Mouse (Mus musculus) spleen, postnatal 4 days (tissue): ENCODE results near the gene Gm13285.
"Not testable (repeated sequence)": the region's sequence is repeated elsewhere in the genome, so short reads cannot be mapped to it uniquely, and the experiment has no call there.

Experiments
- DNase-seq, 2 experiments: peaks; one replicate each; pipeline ENCODE4 v3.0.0; 2022; ENCODE audit warnings: low spot score in 2 of 2

Gm13285 gene

GRCm38 (mm10) chr4:88799365-88799764, at the start of gene Gm13285:
TSS of gene Gm13285 (plus strand) at chr4:88799665.
- not testable (repeated sequence) for DNase-seq

- DNase-seq = no peak
These were observed 49.5 kb upstream of the Gm13285 start for GRCm38 (mm10) chr4:88749926-88750325.

- DNase-seq = peak; percentile 74 to 92
These were observed 44.6 kb upstream of the Gm13285 start, which contains the start of gene Gm13271 for GRCm38 (mm10) chr4:88754818-88755340. TSS of gene Gm13271 (plus strand) at chr4:88754868.

GRCm38 (mm10) chr4:88756581-88757513, 42.6 kb upstream of the Gm13285 start:
- peak in 1 of 2 experiments; percentile 64 for DNase-seq

- DNase-seq = peak; percentile 82 to 95
These were observed 41.8 kb upstream of the Gm13285 start for GRCm38 (mm10) chr4:88757628-88758031.

GRCm38 (mm10) chr4:88758751-88759150, 40.7 kb upstream of the Gm13285 start:
- not testable (repeated sequence) for DNase-seq

- peak; percentile 35 to 82 for DNase-seq
These were observed 39.7 kb upstream of the Gm13285 start, which contains the start of gene Gm13283 for GRCm38 (mm10) chr4:88759610-88760268. TSS of gene Gm13283 (plus strand) at chr4:88760119.

GRCm38 (mm10) chr4:88760431-88760830, 39.0 kb upstream of the Gm13285 start:
- DNase-seq = peak; percentile 64 to 72

GRCm38 (mm10) chr4:88761776-88762175, 37.7 kb upstream of the Gm13285 start:
- peak; percentile 78 to 93 for DNase-seq

GRCm38 (mm10) chr4:88762341-88762740, 37.1 kb upstream of the Gm13285 start:
- peak in 1 of 2 experiments; percentile 69 for DNase-seq

GRCm38 (mm10) chr4:88763384-88764018, 36.0 kb upstream of the Gm13285 start:
- not testable (repeated sequence) for DNase-seq

GRCm38 (mm10) chr4:88773534-88773933, 25.9 kb upstream of the Gm13285 start, which contains the start of gene Gm13290:
TSS of gene Gm13290 (plus strand) at chr4:88773834.
- not testable (repeated sequence) for DNase-seq

GRCm38 (mm10) chr4:88776622-88777021, 22.8 kb upstream of the Gm13285 start, which contains the start of gene Gm13289:
TSS of gene Gm13289 (plus strand) at chr4:88776922.
- DNase-seq = not testable (repeated sequence)

GRCm38 (mm10) chr4:88779550-88779949, 19.9 kb upstream of the Gm13285 start, which contains the start of gene Gm13272:
TSS of gene Gm13272 (plus strand) at chr4:88779850.
- not testable (repeated sequence) for DNase-seq

GRCm38 (mm10) chr4:88780320-88780719, 19.1 kb upstream of the Gm13285 start:
- peak in 1 of 2 experiments; percentile 62 for DNase-seq

GRCm38 (mm10) chr4:88781831-88782230, 17.6 kb upstream of the Gm13285 start, which contains the start of gene Ifnz:
TSS of gene Ifnz (plus strand) at chr4:88782131.
- DNase-seq = not testable (repeated sequence)

GRCm38 (mm10) chr4:88782335-88782734, 17.1 kb upstream of the Gm13285 start:
- DNase-seq = not testable (repeated sequence)

GRCm38 (mm10) chr4:88785409-88785808, 14.1 kb upstream of the Gm13285 start, which contains the start of gene Gm13276:
TSS of gene Gm13276 (plus strand) at chr4:88785709.
- not testable (repeated sequence) for DNase-seq

- DNase-seq = peak; percentile 61 to 76
These were observed 11.1 kb upstream of the Gm13285 start, which contains the start of gene Gm13277 for GRCm38 (mm10) chr4:88788402-88788801. TSS of gene Gm13277 (plus strand) at chr4:88788632.

- DNase-seq = not testable (repeated sequence)
These were observed 8.2 kb upstream of the Gm13285 start, which contains the start of gene Gm13278 for GRCm38 (mm10) chr4:88791250-88791649. TSS of gene Gm13278 (plus strand) at chr4:88791550.
